Comparison of ENCODE assay signal across 7 mouse cellular contexts in genomic region chr2:156353265-156353692, GRCm38 (mm10). TPM values are rescaled to one million over a fixed set of nuclear protein-coding genes. Genes with fewer than 3 reads are reported as not detected.
DNase-seq lines count a peak whose midpoint lies in the region; ATAC-seq and TF ChIP-seq lines count a peak whose summit lies in the region.

No protein-coding gene starts in this region.

- H3K4me3 ChIP-seq in layer of hippocampus, adult 2 months: no peak overlapping the region
- no peak overlapping the region for H3K4me3 ChIP-seq in liver, embryonic 11.5 days (ENCODE audit: low read depth, low read length)

- TF ChIP-seq CTCF in layer of hippocampus, adult 2 months (conservative IDR thresholded peaks at IDR 0.05): no peak

- H3K4me1 ChIP-seq in liver, embryonic 11.5 days (replicated peaks; ENCODE audit: control insufficient read depth, insufficient read depth, low read length): no peaks in the 10 kb centered on the region

- H3K27ac ChIP-seq in layer of hippocampus, adult 2 months: peak overlapping the region; percentile 12; the same call in 1 of the 2 replicates
- H3K27ac ChIP-seq in liver, embryonic 11.5 days (ENCODE audit: low read depth, low read length): no peak overlapping the region

- no peak overlapping the region; the same call in 1 of the 2 replicates for H3K4me2 ChIP-seq in liver, embryonic 11.5 days

- H3K36me3 ChIP-seq in liver, embryonic 11.5 days (ENCODE audit: control insufficient read depth, insufficient read depth, low read length): no peaks in the 10 kb centered on the region

- ATAC-seq in liver, embryonic 11.5 days (replicated peaks; ENCODE audit: low FRiP score): no peak
- ATAC-seq in CD4-positive, CD25-positive, alpha-beta regulatory T cell, adult 4 months: no peak

- no peaks in the 10 kb centered on the region for H3K9me3 ChIP-seq in liver, embryonic 11.5 days (ENCODE audit: control insufficient read depth, low read length)

- no peak for DNase-seq in layer of hippocampus, adult 2 months (ENCODE audit: low spot score in 2 of 2)
- DNase-seq in layer of hippocampus, postnatal 25 days (ENCODE audit: extremely low spot score in 1 of 2, low spot score in 1 of 2): no peak
- peak; percentile 35 for DNase-seq in brain, adult 2 months (ENCODE audit: low read depth, low spot score)
- DNase-seq in gastrocnemius, adult 8-10 months (ENCODE audit: low spot score in 2 of 2): peak; percentile 6 to 43
- DNase-seq in kidney, postnatal 25 days: peak; percentile 18 to 50
- no peak for DNase-seq in liver, embryonic 11.5 days (ENCODE audit: low spot score)

- H3K9ac ChIP-seq in liver, embryonic 11.5 days (ENCODE audit: low read depth, low read length): no peak overlapping the region

- no peaks in the 10 kb centered on the region for H3K27me3 ChIP-seq in liver, embryonic 11.5 days (replicated peaks; ENCODE audit: control insufficient read depth, insufficient read depth, low read length)

- 57% methylated on average over 7 of the region's 7 CpGs for WGBS in liver, embryonic 11.5 days

RNA-seq across cellular contexts. Expression of gene Scand1, which starts 40.8 kb away (rescaled TPM):
- 10 to 100 TPM; 86.5 to 97.6 TPM for total RNA-seq in layer of hippocampus, adult 2 months (2021)
- 100 to 1,000 TPM in 1 of 2 experiments, 10 to 100 TPM in 1; 99.6 to 114 TPM for total RNA-seq in layer of hippocampus, postnatal 25 days (2021)
- total RNA-seq in gastrocnemius, adult 8-10 months (2022): 10 to 100 TPM; 50.0 to 68.3 (median 62.9) TPM
- 58.9 and 63.6 TPM in 2 replicates for polyA plus RNA-seq in liver, embryonic 11.5 days (2014; fragmentation: Nextera tagmentation; extraction: Ambion mirVana)
- polyA plus RNA-seq in CD4-positive, CD25-positive, alpha-beta regulatory T cell, adult 4 months (2017; shearing (Covaris generic)): 1 to 10 TPM; 1.6 to 2.7 TPM

RNA-seq across cellular contexts. Expression of gene Cnbd2, which starts 41.2 kb away (rescaled TPM):
- 1 to 10 TPM; 5.1 to 5.4 TPM for total RNA-seq in layer of hippocampus, adult 2 months (2021)
- 1 to 10 TPM; 4.3 to 4.6 TPM for total RNA-seq in layer of hippocampus, postnatal 25 days (2021)
- 1 to 10 TPM in 1 of 4 experiments, under 1 TPM in 3; 0.74 to 1.0 (median 0.85) TPM for total RNA-seq in gastrocnemius, adult 8-10 months (2022)
- 2.6 and 2.9 TPM in 2 replicates for polyA plus RNA-seq in liver, embryonic 11.5 days (2014; fragmentation: Nextera tagmentation; extraction: Ambion mirVana)
- polyA plus RNA-seq in CD4-positive, CD25-positive, alpha-beta regulatory T cell, adult 4 months (2017; shearing (Covaris generic)): 1 to 10 TPM; 6.3 to 8.8 TPM

Comparison
In these comparisons a context has a peak if more than half of its experiments do, and no peak if none do; other contexts are left out.
1. DNase-seq: peak in brain, adult 2 months (single experiment), gastrocnemius, adult 8-10 months (2 of 2) and kidney, postnatal 25 days (2 of 2); none in layer of hippocampus, adult 2 months (0 of 2), layer of hippocampus, postnatal 25 days (0 of 2) and liver, embryonic 11.5 days (single experiment).